Mouse (Mus musculus): ENCODE data around the gene Msl1.

DNA sequence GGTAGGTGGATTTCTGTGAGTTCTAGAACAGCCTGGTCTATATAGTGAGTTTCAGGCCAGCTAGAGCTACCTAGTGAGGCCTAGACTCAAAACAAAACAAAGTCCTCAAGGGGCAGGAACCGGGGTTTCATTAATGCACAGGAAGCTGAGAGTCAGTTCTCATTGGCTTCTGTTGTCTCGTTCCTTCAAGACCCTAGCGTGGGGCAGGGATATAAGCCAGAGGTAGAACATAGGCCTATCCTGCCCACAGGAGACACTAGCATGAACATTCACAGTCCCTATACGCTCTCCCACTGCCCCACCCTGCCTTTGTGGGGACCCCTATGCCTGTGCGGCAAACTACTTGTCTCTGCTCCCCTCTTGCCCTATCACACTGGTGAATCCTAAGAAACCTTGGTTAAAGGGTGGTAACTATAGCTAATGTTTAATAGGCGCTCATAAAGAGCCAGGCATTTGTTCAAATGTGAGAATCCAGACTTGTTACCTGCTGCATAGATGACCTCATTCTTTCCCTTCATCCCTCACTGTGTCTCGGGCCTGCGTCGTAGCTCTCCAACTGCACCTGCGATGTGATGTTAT lies 42.7 kb upstream of the Msl1 start:
- TF ChIP-seq CTCF (IDR thresholded peaks at IDR 0.05; ENCODE audit: borderline replicate concordance, insufficient read depth, low read length) (no peak), POLR2A (IDR thresholded peaks at IDR 0.05; ENCODE audit: low read depth, low read length) (no peak)
